Comparison of ENCODE assay signal across 8 mouse cellular contexts in the genomic region with DNA sequence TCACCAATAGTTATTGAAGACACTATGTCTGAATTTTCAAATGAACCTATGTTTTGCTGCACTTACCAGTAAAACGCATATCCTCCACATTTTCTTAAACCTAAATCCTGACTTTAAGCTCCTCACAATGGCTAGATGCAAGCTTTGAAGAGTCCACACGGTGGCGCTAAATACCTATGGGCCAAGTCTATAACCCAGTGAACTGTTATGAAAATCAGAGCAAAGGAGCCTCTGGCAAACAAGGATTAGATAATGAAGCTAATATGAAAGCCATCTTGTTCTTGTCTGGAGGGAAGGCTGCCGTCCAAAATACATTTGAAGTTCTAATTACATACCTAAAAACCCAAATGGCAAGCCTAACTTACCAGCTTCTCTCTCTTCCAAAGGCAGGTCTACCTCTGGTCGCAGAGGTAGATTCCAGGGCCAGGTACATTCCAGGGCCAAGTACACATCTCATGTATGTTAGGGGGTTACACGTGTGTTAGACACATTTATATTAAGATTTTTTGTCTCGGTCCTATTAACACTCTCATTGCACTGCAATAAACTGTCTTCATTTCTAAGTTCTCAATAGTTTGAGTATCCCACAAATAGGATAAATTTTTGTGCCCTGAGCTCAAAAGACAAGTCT. TPM values are rescaled to one million over a fixed set of nuclear protein-coding genes. Genes with fewer than 3 reads are reported as not detected.
A peak's percentile ranks its signal among the peaks of the same experiment; 100 is the strongest.
DNase-seq lines count a peak whose midpoint lies in the region; ATAC-seq and TF ChIP-seq lines count a peak whose summit lies in the region.

No protein-coding gene starts in this region.

- H3K9me3 ChIP-seq in kidney, embryonic 15.5 days (replicated peaks) = no peaks in the 10 kb centered on the region
- H3K9me3 ChIP-seq in limb, embryonic 10.5 days (replicated peaks) = no peaks in the 10 kb centered on the region
- H3K9me3 ChIP-seq in midbrain, embryonic 16.5 days (replicated peaks; ENCODE audit: control insufficient read depth, low read length, poor library complexity, severe bottlenecking) = no peaks in the 10 kb centered on the region

- no peak overlapping the region for H3K9ac ChIP-seq in kidney, embryonic 15.5 days
- no peak overlapping the region for H3K9ac ChIP-seq in midbrain, embryonic 16.5 days (ENCODE audit: low read depth, low read length)

- H3K4me3 ChIP-seq in kidney, embryonic 15.5 days (replicated peaks) = no peak overlapping the region
- no peak overlapping the region for H3K4me3 ChIP-seq in cortical plate, adult 2 months (ENCODE audit: insufficient read depth, low read length)
- H3K4me3 ChIP-seq in kidney, adult 2 months (ENCODE audit: insufficient read depth, low read depth, low read length) = no peak overlapping the region
- no peak overlapping the region for H3K4me3 ChIP-seq in limb, embryonic 10.5 days
- H3K4me3 ChIP-seq in midbrain, embryonic 16.5 days (ENCODE audit: low read depth, low read length) = no peak overlapping the region

- H3K4me1 ChIP-seq in kidney, embryonic 15.5 days = no peaks in the 10 kb centered on the region
- H3K4me1 ChIP-seq in cortical plate, adult 2 months (ENCODE audit: control insufficient read depth, insufficient read depth, low read length) = no peaks in the 10 kb centered on the region; the same call in 1 of the 2 replicates
- no peaks in the 10 kb centered on the region for H3K4me1 ChIP-seq in kidney, adult 2 months (ENCODE audit: control insufficient read depth, insufficient read depth, low read length)
- H3K4me1 ChIP-seq in limb, embryonic 10.5 days = no peaks in the 10 kb centered on the region
- H3K4me1 ChIP-seq in midbrain, embryonic 16.5 days (ENCODE audit: control insufficient read depth, insufficient read depth, low read length) = no peaks in the 10 kb centered on the region; the same call in 1 of the 2 replicates

- peak; percentile 66 for DNase-seq in kidney, adult 11 months
- DNase-seq in gastrocnemius, postnatal 36 days = peak; percentile 50 to 53
- DNase-seq in kidney, adult 2 months = peak; percentile 81
- peak; percentile 79 for DNase-seq in limb, embryonic 10.5 days (ENCODE audit: low spot score)
- DNase-seq in spleen, postnatal 14 days (ENCODE audit: low spot score in 2 of 2) = peak; percentile 21 to 59

- TF ChIP-seq CTCF in cortical plate, adult 2 months (IDR thresholded peaks at IDR 0.05; ENCODE audit: extremely low read depth, insufficient read depth, low read length) = peak; percentile 79
- peak; percentile 33 for TF ChIP-seq CTCF in kidney, adult 2 months (conservative IDR thresholded peaks at IDR 0.05; ENCODE audit: insufficient read depth, insufficient read length, low read depth, low read length)

- TF ChIP-seq POLR2A in cortical plate, adult 2 months (IDR thresholded peaks at IDR 0.05; ENCODE audit: extremely low read depth, insufficient read depth, low read length) = no peak
- no peak for TF ChIP-seq POLR2A in kidney, adult 2 months (IDR thresholded peaks at IDR 0.05; ENCODE audit: low read depth, low read length)

- H3K36me3 ChIP-seq in kidney, embryonic 15.5 days = no peaks in the 10 kb centered on the region
- H3K36me3 ChIP-seq in kidney, adult 2 months (ENCODE audit: control insufficient read depth, insufficient read depth, low read length) = no peaks in the 10 kb centered on the region
- no peaks in the 10 kb centered on the region for H3K36me3 ChIP-seq in limb, embryonic 10.5 days
- H3K36me3 ChIP-seq in midbrain, embryonic 16.5 days (ENCODE audit: control insufficient read depth, insufficient read depth, low read length) = 0 out of 2 replicates have a peak, but pooled peaks cover 2% of the 10 kb centered on the region

- no peaks in the 10 kb centered on the region for H3K27me3 ChIP-seq in kidney, embryonic 15.5 days
- no peaks in the 10 kb centered on the region for H3K27me3 ChIP-seq in kidney, adult 2 months (replicated peaks; ENCODE audit: control insufficient read depth, insufficient read depth, low read length)
- no peaks in the 10 kb centered on the region for H3K27me3 ChIP-seq in limb, embryonic 10.5 days (ENCODE audit: low read depth, poor library complexity, severe bottlenecking)
- no peaks in the 10 kb centered on the region for H3K27me3 ChIP-seq in midbrain, embryonic 16.5 days (ENCODE audit: control insufficient read depth, insufficient read depth, low read depth, low read length)

- intact Hi-C loops in gastrocnemius, postnatal 36 days (cut with DNase I) = loop anchor here (2.0 to 10.0 kb wide), 3 partner anchors 167 to 361 kb away; no protein-coding TSS in a partner anchor

- H3K4me2 ChIP-seq in kidney, embryonic 15.5 days = no peak overlapping the region
- no peak overlapping the region for H3K4me2 ChIP-seq in midbrain, embryonic 16.5 days (ENCODE audit: low read length)

- H3K27ac ChIP-seq in kidney, embryonic 15.5 days = no peak overlapping the region
- H3K27ac ChIP-seq in cortical plate, adult 2 months (ENCODE audit: insufficient read depth, low read length) = no peak overlapping the region
- no peak overlapping the region for H3K27ac ChIP-seq in kidney, adult 2 months (ENCODE audit: insufficient read depth, low read depth, low read length)
- H3K27ac ChIP-seq in limb, embryonic 10.5 days = no peak overlapping the region
- no peak overlapping the region for H3K27ac ChIP-seq in midbrain, embryonic 16.5 days (ENCODE audit: low read length)

- WGBS in kidney, embryonic 15.5 days = 38% methylated on average over 7 of the region's 7 CpGs
- WGBS in kidney, adult 2 months = 32% methylated on average over 7 of the region's 7 CpGs
- WGBS in limb, embryonic 10.5 days = 39% methylated on average over 7 of the region's 7 CpGs
- 35% methylated on average over 7 of the region's 7 CpGs for whole genome bisulfite sequencing in midbrain, embryonic 16.5 days

- no peak; the same call in 1 of the 2 replicates for ATAC-seq in kidney, embryonic 15.5 days (replicated peaks; ENCODE audit: low FRiP score)
- ATAC-seq in midbrain, embryonic 16.5 days = peak; percentile 89

RNA-seq across cellular contexts. Expression of gene Zmat3, which starts 32.2 kb away (rescaled TPM):
- polyA plus RNA-seq in kidney, embryonic 15.5 days (2015; fragmentation: Nextera tagmentation; extraction: Ambion mirVana) = 3.9 and 4.6 TPM in 2 replicates
- polyA plus RNA-seq in cortical plate, adult 2 months (2012; rRNA removed) = 44.9 and 47.5 TPM in 2 replicates
- 1 to 10 TPM; 6.4 to 7.1 TPM for total RNA-seq in gastrocnemius, postnatal 36 days (2021)
- polyA plus RNA-seq in kidney, adult 2 months (2012; rRNA removed) = 9.5 and 9.9 TPM in 2 replicates
- 4.7 and 5.4 TPM in 2 replicates for polyA plus RNA-seq in limb, embryonic 10.5 days (2016; fragmentation: Nextera tagmentation; extraction: Ambion mirVana)
- polyA plus RNA-seq in midbrain, embryonic 16.5 days (2015; fragmentation: Nextera tagmentation; extraction: Ambion mirVana) = 6.3 and 6.5 TPM in 2 replicates
